Mouse (Mus musculus): ENCODE data around the gene Adam25. TPM values are rescaled to one million over a fixed set of nuclear protein-coding genes. Genes with fewer than 3 reads are reported as not detected.

Gene Adam25
- polyA plus RNA-seq (2014; fragmentation: Illumina TruSeq; extraction: RNeasy Lipid Tissue Mini Kit (QIAGEN cat#74804)): not detected

GRCm38 (mm10) chr8:40751908-40752307 lies at the start of gene Adam25:
Gene Adam25, plus strand, starts transcription at chr8:40752208.

DNA sequence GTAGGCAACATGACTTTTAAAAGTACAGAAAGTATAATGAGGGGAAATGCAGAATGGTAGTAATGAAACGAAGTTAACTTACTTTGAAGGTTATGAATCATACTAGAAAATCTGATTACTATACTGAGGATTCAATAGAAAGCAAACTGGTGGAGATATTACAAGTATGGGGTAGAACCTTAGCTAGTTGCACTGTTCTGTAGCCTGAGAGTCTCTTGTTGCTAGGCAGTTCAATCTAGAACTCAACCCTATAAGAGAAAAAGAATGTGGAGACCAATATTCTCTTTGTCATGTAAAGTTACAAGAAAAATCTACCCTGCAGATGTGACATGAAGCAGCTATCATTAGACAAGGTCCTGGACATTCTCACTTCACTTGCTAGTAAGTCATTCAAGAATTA lies 41.0 kb downstream of the Adam25 start, which contains the start of gene Adam20:
Gene Adam20 (plus strand): TSS at position 301 of the 400 bp plus-strand sequence.

Other genes starting within 250 kb of the Adam25 start
- not detected for gene Adam24, start 77.1 kb upstream of the Adam25 start, polyA plus RNA-seq (2014; fragmentation: Illumina TruSeq; extraction: RNeasy Lipid Tissue Mini Kit (QIAGEN cat#74804))
- gene Adam20, start 41.1 kb downstream of the Adam25 start, polyA plus RNA-seq (2014; fragmentation: Illumina TruSeq; extraction: RNeasy Lipid Tissue Mini Kit (QIAGEN cat#74804)): not detected
- not detected for gene Adam39, start 70.8 kb downstream of the Adam25 start, polyA plus RNA-seq (2014; fragmentation: Illumina TruSeq; extraction: RNeasy Lipid Tissue Mini Kit (QIAGEN cat#74804))

Data from ovary, adult 10 weeks (tissue).